Mouse (Mus musculus): ENCODE measurements around the gene 2210418O10Rik. TPM values are rescaled to one million over a fixed set of nuclear protein-coding genes. Genes with fewer than 3 reads are reported as not detected.
"Not testable (repeated sequence)": the region's sequence is repeated elsewhere in the genome, so short reads cannot be mapped to it uniquely, and the experiment has no call there.

2210418O10Rik gene
- polyA plus RNA-seq (2016; fragmentation: Nextera tagmentation; extraction: Ambion mirVana): 10.2 and 10.7 TPM in 2 replicates

- H3K9me3 ChIP-seq (replicated peaks); H3K27me3 ChIP-seq (replicated peaks); H3K4me3 ChIP-seq; H3K27ac ChIP-seq; H3K4me1 ChIP-seq; H3K36me3 ChIP-seq; ATAC-seq; H3K9ac ChIP-seq; H3K4me2 ChIP-seq: not testable (repeated sequence)
- WGBS (ENCODE audit: insufficient replicate concordance): no CpG with 5 or more reads among the region's 2 CpGs
Measured at GRCm38 (mm10) chr2:176226269-176226668, at the start of gene 2210418O10Rik. TSS of gene 2210418O10Rik (plus strand) at chr2:176226569.

GRCm38 (mm10) chr2:176248519-176248918, 22.1 kb downstream of the 2210418O10Rik start:
- not testable (repeated sequence) for H3K9me3 ChIP-seq (replicated peaks); H3K27ac ChIP-seq; H3K27me3 ChIP-seq (replicated peaks); H3K4me1 ChIP-seq; H3K9ac ChIP-seq; H3K4me3 ChIP-seq; ATAC-seq; H3K36me3 ChIP-seq; H3K4me2 ChIP-seq
- WGBS (ENCODE audit: insufficient replicate concordance): no CpG with 5 or more reads among the region's 1 CpGs

Other genes starting within 250 kb of the 2210418O10Rik start
- 0.41 and 0.79 TPM in 2 replicates for gene Gm2004, start 76.7 kb upstream of the 2210418O10Rik start, polyA plus RNA-seq (2016; fragmentation: Nextera tagmentation; extraction: Ambion mirVana)
- gene Gm11009, start 92.9 kb downstream of the 2210418O10Rik start, polyA plus RNA-seq (2016; fragmentation: Nextera tagmentation; extraction: Ambion mirVana): not detected in 2 replicates
- gene Gm14435, start 197.0 kb downstream of the 2210418O10Rik start, polyA plus RNA-seq (2016; fragmentation: Nextera tagmentation; extraction: Ambion mirVana): 4.4 and 5.6 TPM in 2 replicates